Comparison of ENCODE assay signal across 15 mouse cellular contexts in the genomic region with DNA sequence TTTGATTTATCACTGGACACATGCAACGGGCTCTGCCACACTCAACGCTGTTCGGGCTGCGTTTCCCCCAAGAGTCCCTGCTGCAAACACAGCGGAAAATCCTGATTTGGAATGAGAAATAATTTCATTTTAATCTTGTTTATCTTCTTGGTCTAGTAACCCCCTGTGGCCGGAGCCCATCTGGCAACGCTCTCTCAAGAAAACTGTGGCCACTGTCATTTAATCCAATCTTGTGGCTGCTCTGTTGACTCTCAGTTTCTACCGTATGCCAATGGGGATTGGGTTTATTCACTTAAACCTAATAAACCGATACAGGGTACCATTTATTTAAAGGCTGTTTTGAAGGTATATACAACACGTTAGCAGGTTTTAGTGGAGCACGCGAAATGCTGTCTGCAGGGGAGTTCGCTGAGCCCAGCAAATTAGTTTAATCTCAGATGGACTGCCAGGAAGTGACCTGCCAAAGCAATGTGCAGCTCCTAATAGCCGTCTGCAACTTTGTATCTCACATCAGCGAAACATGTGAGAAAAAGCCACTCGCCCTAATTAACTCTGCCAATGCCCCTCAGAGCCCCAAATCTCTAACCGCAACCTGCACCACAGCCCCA.
A peak's percentile ranks its signal among the peaks of the same experiment; 100 is the strongest.
DNase-seq lines count a peak whose midpoint lies in the region; ATAC-seq lines count a peak whose summit lies in the region.
"Had no signal": no experiment of that assay in that cellular context is flagged by ENCODE, and none has a peak within 500 bp of the region (broad histone marks: within the 10 kb centered on the region; RNA-seq: fewer than 3 reads in every experiment).

No protein-coding gene starts in this region.

- 39% methylated on average over 17 of the region's 17 CpGs for WGBS in hindbrain, embryonic 15.5 days

- H3K4me2 ChIP-seq in hindbrain, embryonic 15.5 days: peak overlapping the region; percentile 16; the same call in 1 of the 2 replicates
- H3K4me2 ChIP-seq: limb, embryonic 12.5 days; liver, embryonic 15.5 days had no signal

- no peaks in the 10 kb centered on the region for H3K36me3 ChIP-seq in hindbrain, embryonic 15.5 days
- H3K36me3 ChIP-seq: limb, embryonic 12.5 days; liver, embryonic 15.5 days had no signal

- ATAC-seq in hindbrain, embryonic 15.5 days (ENCODE audit: low FRiP score, low read depth): no peak; the same call in 1 of the 2 replicates

- peaks cover 32% of the 10 kb centered on the region for H3K4me1 ChIP-seq in hindbrain, embryonic 15.5 days (replicated peaks)
- H3K4me1 ChIP-seq: liver, embryonic 15.5 days had no signal

- H3K27me3 ChIP-seq in hindbrain, embryonic 15.5 days: no peaks in the 10 kb centered on the region
- H3K27me3 ChIP-seq: CH12.LX; liver, embryonic 15.5 days had no signal

- 0 out of 2 replicates have a peak overlapping the region, but pooled peaks have one; percentile 10 for H3K27ac ChIP-seq in hindbrain, embryonic 15.5 days (replicated peaks)
- H3K27ac ChIP-seq: limb, embryonic 12.5 days; liver, embryonic 15.5 days had no signal

- H3K9ac ChIP-seq in hindbrain, embryonic 15.5 days: no peak overlapping the region
- H3K9ac ChIP-seq: forebrain, postnatal 0 days; limb, embryonic 12.5 days; liver, embryonic 15.5 days had no signal

- H3K4me3 ChIP-seq in hindbrain, embryonic 15.5 days: no peak overlapping the region
- H3K4me3 ChIP-seq: erythroblast, embryonic 14.5 days; limb, embryonic 12.5 days; liver, embryonic 15.5 days; myocyte had no signal

- peak; percentile 6 for DNase-seq in lung, postnatal 10 days
- no peak for DNase-seq in lung, postnatal 25 days (ENCODE audit: low spot score)
- peak; percentile 76 for DNase-seq in cerebellum, adult 9-10 months
- peak; percentile 51 for DNase-seq in retina, embryonic 14.5 days (ENCODE audit: low spot score)
- no peak for DNase-seq in spleen, postnatal 4 days (ENCODE audit: low spot score in 2 of 2)
- no peak for DNase-seq in right cerebral cortex, postnatal 4 days
- DNase-seq: forebrain, postnatal 0 days; lung, postnatal 36 days; thymus, postnatal 14 days had no signal

- H3K9me3 ChIP-seq in hindbrain, embryonic 15.5 days: no peaks in the 10 kb centered on the region
- H3K9me3 ChIP-seq: limb, embryonic 12.5 days; liver, embryonic 15.5 days had no signal

Comparison
In these comparisons a context has a peak if more than half of its experiments do, and no peak if none do; other contexts are left out.
1. DNase-seq: peak in lung, postnatal 10 days (single experiment), cerebellum, adult 9-10 months (single experiment) and retina, embryonic 14.5 days (single experiment); none in lung, postnatal 25 days (single experiment), spleen, postnatal 4 days (0 of 2) and right cerebral cortex, postnatal 4 days (single experiment).